Mouse (Mus musculus): ENCODE results near the gene Lix1l.

Lix1l gene

GRCm38 (mm10) chr3:96600639-96601250 lies at the start of gene Lix1l:
TSS of gene Lix1l (plus strand) at chr3:96601149.
- in situ Hi-C loops (cut with MboI, MseI), result loop anchor here (10.0 kb wide), 1 partner anchor 606 kb away; the partner anchor contains the start of gene Plekho1

- in situ Hi-C loops (cut with MboI, MseI), result loop anchor here (25.0 kb wide), 1 partner anchor 1386 kb away; no protein-coding TSS in a partner anchor
Observed at GRCm38 (mm10) chr3:96551203-96551602, 49.7 kb upstream of the Lix1l start.

DNA sequence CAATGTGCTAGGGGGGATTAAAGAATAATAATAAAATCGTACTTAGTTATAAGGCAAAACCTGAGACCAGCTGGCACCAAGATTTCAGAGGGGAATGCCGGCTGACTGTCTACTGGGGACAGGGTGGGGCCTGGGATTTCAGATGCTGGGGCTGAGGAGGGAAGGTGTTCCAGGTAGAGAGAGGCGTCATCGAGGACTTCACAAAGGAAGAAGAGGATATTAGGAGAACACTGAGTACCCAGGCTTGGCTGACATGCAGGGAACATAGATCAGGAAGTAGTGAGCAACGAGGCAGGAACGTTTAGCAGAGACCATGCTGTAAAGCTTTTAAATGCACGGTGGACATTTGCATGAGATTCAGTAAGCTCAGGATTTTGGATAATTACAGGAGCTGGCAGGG lies 49.1 kb upstream of the Lix1l start:
- in situ Hi-C loops (cut with MboI, MseI), result loop anchor here (25.0 kb wide), 1 partner anchor 1385 kb away; no protein-coding TSS in a partner anchor

GRCm38 (mm10) chr3:96553601-96554000 lies 47.3 kb upstream of the Lix1l start:
- in situ Hi-C loops (cut with MboI, MseI), result loop anchor here (25.0 kb wide), 1 partner anchor 1384 kb away; no protein-coding TSS in a partner anchor

DNA sequence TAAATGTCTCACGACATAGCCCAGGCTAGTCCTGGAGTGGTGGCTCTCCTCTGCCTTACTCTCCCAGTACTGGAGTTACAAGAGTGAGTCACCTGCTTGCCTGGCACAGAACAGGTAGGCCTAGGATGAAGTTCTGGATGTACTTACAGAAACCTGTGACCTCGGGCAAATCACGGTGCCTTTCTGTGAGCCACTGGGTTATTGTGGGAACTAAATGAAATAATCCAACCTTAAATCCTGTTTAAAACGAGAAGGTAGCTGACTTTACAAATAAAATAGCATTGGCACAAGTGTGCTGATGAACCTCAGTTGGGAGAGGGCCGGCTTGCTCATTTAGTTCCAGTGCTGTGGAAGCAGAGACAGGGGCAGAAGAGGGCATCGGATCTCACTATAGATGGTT lies 46.7 kb upstream of the Lix1l start:
- in situ Hi-C loops (cut with MboI, MseI), result loop anchor here (25.0 kb wide), 1 partner anchor 1383 kb away; no protein-coding TSS in a partner anchor

- in situ Hi-C loops (cut with MboI, MseI), result loop anchor here (25.0 kb wide), 1 partner anchor 1382 kb away; no protein-coding TSS in a partner anchor
Observed at GRCm38 (mm10) chr3:96555041-96555596, 45.8 kb upstream of the Lix1l start.

- in situ Hi-C loops (cut with MboI, MseI), result loop anchor here (25.0 kb wide), 1 partner anchor 1381 kb away; no protein-coding TSS in a partner anchor
Observed at GRCm38 (mm10) chr3:96555999-96556614, 44.8 kb upstream of the Lix1l start.

GRCm38 (mm10) chr3:96556651-96557635 lies 44.0 kb upstream of the Lix1l start:
- in situ Hi-C loops (cut with MboI, MseI), result loop anchor here (25.0 kb wide), 1 partner anchor 1380 kb away; no protein-coding TSS in a partner anchor

DNA sequence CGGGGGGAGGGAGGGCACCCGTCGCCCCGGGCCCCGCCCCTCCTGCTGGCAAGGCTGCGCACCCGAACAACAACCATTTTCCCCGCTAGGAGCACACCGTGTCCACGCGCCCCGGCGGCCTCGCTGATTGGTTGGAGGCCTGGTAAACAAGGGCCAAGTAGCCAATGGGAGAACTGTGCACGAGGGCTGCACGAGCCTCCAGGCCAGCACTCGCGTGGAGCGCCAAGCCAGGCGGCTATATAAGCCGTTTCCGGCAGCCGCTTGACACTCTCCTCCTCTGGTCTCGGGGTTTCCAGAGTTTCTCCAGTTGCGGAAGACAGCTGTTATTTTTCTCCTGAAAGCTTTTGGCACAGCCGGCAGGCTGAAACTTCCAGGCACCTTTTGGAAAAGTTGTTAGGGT lies 43.3 kb upstream of the Lix1l start, which contains the start of gene Txnip:
Gene Txnip, plus strand, starts transcription at position 264 of the 400 bp plus-strand sequence.
- in situ Hi-C loops (cut with MboI, MseI), result loop anchor here (25.0 kb wide), 1 partner anchor 1380 kb away; no protein-coding TSS in a partner anchor

GRCm38 (mm10) chr3:96558159-96558558 lies 42.8 kb upstream of the Lix1l start:
- in situ Hi-C loops (cut with MboI, MseI), result loop anchor here (25.0 kb wide), 1 partner anchor 1379 kb away; no protein-coding TSS in a partner anchor

DNA sequence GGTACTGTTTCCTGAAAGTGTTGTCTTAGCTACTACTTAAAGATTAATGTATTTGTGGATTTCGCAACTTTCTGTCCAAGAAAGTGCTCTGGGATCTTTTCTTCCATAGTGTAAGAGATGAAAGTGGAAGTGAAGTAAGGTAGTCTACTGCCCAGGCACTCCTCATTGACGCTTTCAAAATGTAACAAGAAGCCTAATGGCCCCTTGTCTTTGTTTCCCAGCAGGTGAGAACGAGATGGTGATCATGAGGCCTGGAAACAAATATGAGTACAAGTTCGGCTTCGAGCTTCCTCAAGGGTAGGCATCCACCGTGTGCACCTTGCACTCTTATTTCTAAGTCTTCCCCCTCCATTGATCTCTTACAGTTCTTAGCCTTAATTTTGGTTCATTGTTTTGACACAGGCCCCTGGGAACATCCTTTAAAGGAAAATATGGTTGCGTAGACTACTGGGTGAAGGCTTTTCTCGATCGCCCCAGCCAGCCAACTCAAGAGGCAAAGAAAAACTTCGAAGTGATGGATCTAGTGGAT lies 42.2 kb upstream of the Lix1l start:
- in situ Hi-C loops (cut with MboI, MseI), result loop anchor here (25.0 kb wide), 1 partner anchor 1379 kb away; no protein-coding TSS in a partner anchor

DNA sequence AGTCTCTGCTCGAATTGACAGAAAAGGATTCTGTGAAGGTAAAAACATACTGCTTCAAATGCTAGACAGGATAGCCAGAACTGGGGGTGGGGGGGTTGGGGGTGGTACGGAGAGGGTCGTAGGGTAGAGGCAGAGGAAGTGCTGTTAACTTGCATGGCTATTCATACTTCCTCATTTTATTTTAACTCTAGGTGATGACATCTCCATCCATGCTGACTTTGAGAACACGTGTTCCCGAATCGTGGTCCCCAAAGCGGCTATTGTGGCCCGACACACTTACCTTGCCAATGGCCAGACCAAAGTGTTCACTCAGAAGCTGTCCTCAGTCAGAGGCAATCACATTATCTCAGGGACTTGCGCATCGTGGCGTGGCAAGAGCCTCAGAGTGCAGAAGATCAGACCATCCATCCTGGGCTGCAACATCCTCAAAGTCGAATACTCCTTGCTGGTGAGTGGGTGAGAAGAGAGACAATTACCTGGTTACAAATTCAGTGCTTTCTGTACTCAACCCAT lies 41.5 kb upstream of the Lix1l start:
- in situ Hi-C loops (cut with MboI, MseI), result loop anchor here (25.0 kb wide), 1 partner anchor 1378 kb away; no protein-coding TSS in a partner anchor

- in situ Hi-C loops (cut with MboI, MseI), result loop anchor here (10.0 to 25.0 kb wide), 2 partner anchors 735 to 1377 kb away; partner anchors contain the start of gene Bcl9
Observed at GRCm38 (mm10) chr3:96559911-96560850, 40.8 kb upstream of the Lix1l start.

DNA sequence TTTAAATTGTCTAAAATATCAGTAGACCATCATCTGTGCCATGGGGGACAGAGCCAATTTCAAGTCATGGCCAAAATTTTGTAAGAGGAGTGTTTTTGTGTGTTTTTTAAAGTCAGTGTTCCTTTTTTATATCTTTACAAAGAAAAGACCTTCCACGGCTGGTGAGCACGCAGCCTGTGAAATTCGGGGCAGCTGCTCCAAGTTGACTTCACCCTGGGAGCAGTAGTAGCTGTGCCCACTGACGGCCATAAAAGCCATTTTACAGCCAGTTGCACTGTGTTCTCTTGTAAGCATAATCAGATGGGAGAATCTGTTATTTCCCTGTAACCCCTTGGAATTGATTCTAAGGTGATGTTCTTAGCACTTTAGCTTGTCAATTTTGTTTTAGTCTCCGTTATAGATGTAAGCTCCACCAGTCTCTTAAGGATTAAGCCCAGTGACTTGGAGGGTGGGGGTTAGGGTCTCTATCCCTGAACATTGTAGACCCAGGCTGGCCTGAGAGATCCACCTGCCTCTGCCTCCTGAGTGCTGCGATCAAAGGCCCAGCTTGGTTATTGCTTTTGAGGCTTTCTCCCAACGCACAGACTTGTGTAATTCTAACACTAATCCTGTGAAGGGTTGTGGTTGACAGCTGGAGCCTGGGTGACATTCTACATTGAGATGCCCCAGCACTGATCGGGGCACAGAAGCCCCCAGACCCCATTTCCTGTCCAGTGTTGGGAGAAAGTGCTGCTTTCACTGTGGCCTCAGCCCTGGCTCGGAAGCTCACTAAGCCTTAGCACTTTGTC lies 39.9 kb upstream of the Lix1l start:
- in situ Hi-C loops (cut with MboI, MseI), result loop anchor here (10.0 to 25.0 kb wide), 2 partner anchors 734 to 1376 kb away; partner anchors contain the start of gene Bcl9

GRCm38 (mm10) chr3:96561946-96562681 lies 38.8 kb upstream of the Lix1l start:
- in situ Hi-C loops (cut with MboI, MseI), result loop anchor here (10.0 to 25.0 kb wide), 2 partner anchors 733 to 1375 kb away; partner anchors contain the start of gene Bcl9

GRCm38 (mm10) chr3:96563267-96563666 lies 37.7 kb upstream of the Lix1l start:
- in situ Hi-C loops (cut with MboI, MseI), result loop anchor here (10.0 to 25.0 kb wide), 2 partner anchors 732 to 1374 kb away; partner anchors contain the start of gene Bcl9
